ENCODE assay signal across 12 mouse cellular contexts in the genomic region with DNA sequence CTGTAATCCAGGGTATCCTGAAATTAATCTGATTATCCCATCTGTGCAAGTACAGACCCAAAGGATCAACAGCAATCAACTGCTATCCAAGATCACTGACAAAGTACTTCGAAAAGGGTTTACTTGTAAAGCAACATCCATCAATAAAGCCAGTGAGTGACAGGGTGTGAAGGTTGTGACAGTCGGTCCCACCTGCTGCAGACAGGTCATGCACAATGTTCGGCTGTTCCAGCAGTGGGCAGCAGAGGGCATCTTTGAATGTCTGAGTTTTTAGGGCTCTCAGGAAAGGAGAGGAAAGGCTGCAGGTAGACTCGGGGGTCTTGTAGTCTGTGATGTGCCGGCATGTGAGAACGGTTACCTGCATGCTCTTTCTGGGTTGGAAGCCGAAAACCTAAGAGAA. TPM values are rescaled to one million over a fixed set of nuclear protein-coding genes. Genes with fewer than 3 reads are reported as not detected.
DNase-seq lines count a peak whose midpoint lies in the region; ATAC-seq and TF ChIP-seq lines count a peak whose summit lies in the region.
"Had no signal": no experiment of that assay in that cellular context is flagged by ENCODE, and none has a peak within 500 bp of the region (broad histone marks: within the 10 kb centered on the region; RNA-seq: fewer than 3 reads in every experiment).

No protein-coding gene starts in this region.

- no peak overlapping the region for H3K27ac ChIP-seq in left cerebral cortex, adult 2 months
- H3K27ac ChIP-seq: neural tube, embryonic 13.5 days had no signal

- no peaks in the 10 kb centered on the region for H3K27me3 ChIP-seq in G1E (ENCODE audit: insufficient read depth, low read length)
- no peaks in the 10 kb centered on the region for H3K27me3 ChIP-seq in splenic B cell, adult 2 months (ENCODE audit: control insufficient read depth, insufficient read depth, low read length, poor library complexity, severe bottlenecking)
- H3K27me3 ChIP-seq: heart, embryonic 12.5 days; neural tube, embryonic 13.5 days had no signal

- no peak for DNase-seq in left cerebral cortex, adult 2 months (ENCODE audit: extremely low spot score in 1 of 2, low spot score in 2 of 2)
- no peak for DNase-seq in left cerebral cortex, postnatal 25 days (ENCODE audit: low spot score in 2 of 2)
- peak; percentile 14 for DNase-seq in G1E (ENCODE audit: low spot score)
- peak; percentile 32 for DNase-seq in embryo, embryonic 11 days
- peak; percentile 64 for DNase-seq in splenic B cell, adult 2 months (ENCODE audit: low read depth, low spot score)
- DNase-seq in left cerebral cortex, adult 8-10 months (ENCODE audit: low spot score in 2 of 2), result no peak
- no peak for DNase-seq in kidney, adult 9 months
- DNase-seq in heart, postnatal 36 days, result no peak
- DNase-seq: cerebellum, adult 11-12 months; left cerebral cortex, postnatal 4 days had no signal

- H3K4me3 ChIP-seq in left cerebral cortex, adult 2 months, result no peak overlapping the region
- H3K4me3 ChIP-seq in G1E (ENCODE audit: low read depth, low read length), result no peak overlapping the region
- H3K4me3 ChIP-seq: heart, embryonic 12.5 days; neural tube, embryonic 13.5 days had no signal

- TF ChIP-seq CTCF in left cerebral cortex, adult 2 months (IDR thresholded peaks at IDR 0.05), result peak; percentile 32
- 0 out of 2 replicates have a peak, but pooled peaks have one; percentile 9 for TF ChIP-seq CTCF in G1E (IDR thresholded peaks at IDR 0.05; ENCODE audit: low read depth, low read length)

- H3K36me3 ChIP-seq in G1E (replicated peaks), result peaks cover 86% of the 10 kb centered on the region
- H3K36me3 ChIP-seq in splenic B cell, adult 2 months (ENCODE audit: control insufficient read depth, insufficient read depth, low read length, poor library complexity, severe bottlenecking), result 0 out of 2 replicates have a peak, but pooled peaks cover 2% of the 10 kb centered on the region

- no peaks in the 10 kb centered on the region for H3K9me3 ChIP-seq in G1E (replicated peaks)
- H3K9me3 ChIP-seq: heart, embryonic 12.5 days; neural tube, embryonic 13.5 days had no signal

- intact Hi-C loops in left cerebral cortex, adult 2 months (cut with DNase I), result no loop called here
- intact Hi-C loops in left cerebral cortex, postnatal 25 days (cut with DNase I), result no loop called here
- intact Hi-C loops in heart, postnatal 36 days (cut with DNase I), result no loop called here

- H3K4me1 ChIP-seq in G1E (ENCODE audit: insufficient read depth, low read depth, low read length), result no peaks in the 10 kb centered on the region
- H3K4me1 ChIP-seq: heart, embryonic 12.5 days; neural tube, embryonic 13.5 days had no signal

- no peak; the same call in 1 of the 2 replicates for ATAC-seq in G1E (ENCODE audit: extremely low read depth, insufficient number of reproducible peaks, low FRiP score, poor library complexity, severe bottlenecking)

RNA-seq across cellular contexts. Expression of a gene that starts 7.2 kb away (rescaled TPM):
- total RNA-seq in left cerebral cortex, adult 2 months (2021), result 10 to 100 TPM; 15.9 to 16.0 TPM
- 10 to 100 TPM; 16.8 to 17.4 TPM for total RNA-seq in left cerebral cortex, postnatal 25 days (2021)
- 29.9 and 37.3 TPM in 2 replicates for total RNA-seq in G1E (2014; fragmentation: Nextera tagmentation)
- total RNA-seq in G1E (2017), result 70.4 and 75.6 TPM in 2 replicates
- 89.8 and 102 TPM in 2 replicates for polyA plus RNA-seq in G1E (2012)
- total RNA-seq in left cerebral cortex, adult 8-10 months (2022), result 10 to 100 TPM; 15.2 to 19.0 (median 17.7) TPM
- 10 to 100 TPM; 26.3 TPM for total RNA-seq in heart, postnatal 36 days (2021)

Comparison
In these comparisons a context has a peak if more than half of its experiments do, and no peak if none do; other contexts are left out.
1. DNase-seq: peak in G1E (single experiment), embryo, embryonic 11 days (single experiment) and splenic B cell, adult 2 months (single experiment); none in left cerebral cortex, adult 2 months (0 of 2), left cerebral cortex, postnatal 25 days (0 of 2), left cerebral cortex, adult 8-10 months (0 of 2), kidney, adult 9 months (single experiment) and heart, postnatal 36 days (0 of 2).